27 mouse cellular contexts compared by ENCODE assay signal in the genomic region with DNA sequence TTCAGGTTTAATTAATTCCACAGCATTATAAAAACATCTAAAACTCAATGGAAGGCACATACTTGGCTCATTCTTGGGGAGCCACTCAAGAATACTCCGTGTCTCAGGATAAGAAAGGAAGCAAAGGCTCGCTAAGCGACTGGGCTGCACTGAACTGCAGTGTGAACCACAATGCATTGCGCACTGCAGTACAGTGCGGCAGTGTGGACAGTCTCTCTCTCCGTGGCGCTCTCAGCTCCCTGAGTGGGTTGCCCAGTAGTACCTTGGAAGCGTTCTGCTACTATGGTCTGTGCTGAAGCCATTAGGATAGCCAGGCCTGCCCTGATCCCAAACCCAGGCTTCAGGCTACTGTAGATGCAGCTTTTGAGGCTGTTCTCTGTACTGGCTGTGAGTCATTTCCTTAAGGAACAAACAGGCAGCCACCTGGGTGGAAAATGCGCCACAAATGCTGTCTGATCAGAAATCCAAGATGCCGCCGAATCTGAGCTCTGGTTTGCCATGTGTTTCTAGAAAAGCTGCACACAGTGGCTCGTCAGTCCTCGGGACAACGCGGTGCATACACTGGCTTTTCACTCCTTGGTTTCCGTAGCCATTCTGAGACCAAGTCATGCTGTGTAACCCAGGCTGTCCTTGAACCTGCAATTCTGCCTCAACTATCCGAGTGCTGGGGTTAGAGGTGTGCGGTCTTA. TPM values are rescaled to one million over a fixed set of nuclear protein-coding genes. Genes with fewer than 3 reads are reported as not detected.
DNase-seq lines count a peak whose midpoint lies in the region; ATAC-seq and TF ChIP-seq lines count a peak whose summit lies in the region.
"Had no signal": no experiment of that assay in that cellular context is flagged by ENCODE, and none has a peak within 500 bp of the region (broad histone marks: within the 10 kb centered on the region; RNA-seq: fewer than 3 reads in every experiment).

No protein-coding gene starts in this region.

- no peak overlapping the region for H3K27ac ChIP-seq in forebrain, embryonic 10.5 days
- H3K27ac ChIP-seq in forebrain, embryonic 11.5 days (ENCODE audit: low read depth, low read length): no peak overlapping the region
- no peak overlapping the region for H3K27ac ChIP-seq in intestine, embryonic 14.5 days (ENCODE audit: low read depth)
- no peak overlapping the region for H3K27ac ChIP-seq in intestine, embryonic 15.5 days
- no peak overlapping the region for H3K27ac ChIP-seq in midbrain, embryonic 12.5 days (replicated peaks)
- H3K27ac ChIP-seq in midbrain, postnatal 0 days (ENCODE audit: low read depth, low read length): no peak overlapping the region
- H3K27ac ChIP-seq in cerebellum, adult 2 months (ENCODE audit: insufficient read depth, low read length): no peak overlapping the region
- H3K27ac ChIP-seq: forebrain, embryonic 15.5 days; kidney, postnatal 0 days; midbrain, embryonic 15.5 days; stomach, embryonic 15.5 days had no signal

- H3K9me3 ChIP-seq in forebrain, embryonic 10.5 days: no peaks in the 10 kb centered on the region
- no peaks in the 10 kb centered on the region for H3K9me3 ChIP-seq in forebrain, embryonic 11.5 days (ENCODE audit: control insufficient read depth, low read length)
- H3K9me3 ChIP-seq in intestine, embryonic 14.5 days (ENCODE audit: control insufficient read depth, low read length): no peaks in the 10 kb centered on the region
- no peaks in the 10 kb centered on the region for H3K9me3 ChIP-seq in intestine, embryonic 15.5 days
- H3K9me3 ChIP-seq in midbrain, embryonic 12.5 days: no peaks in the 10 kb centered on the region
- H3K9me3 ChIP-seq in midbrain, postnatal 0 days (ENCODE audit: low read length): no peaks in the 10 kb centered on the region
- H3K9me3 ChIP-seq: forebrain, embryonic 15.5 days; midbrain, embryonic 15.5 days; stomach, embryonic 15.5 days had no signal

- ATAC-seq in forebrain, embryonic 11.5 days (replicated peaks; ENCODE audit: low FRiP score): no peak
- no peak; the same call in 1 of the 2 replicates for ATAC-seq in intestine, embryonic 14.5 days (replicated peaks; ENCODE audit: low FRiP score, low TSS enrichment, low read depth)
- no peak for ATAC-seq in intestine, embryonic 15.5 days
- ATAC-seq in midbrain, embryonic 12.5 days (ENCODE audit: low FRiP score, low read depth): peak; percentile 52; the same call in 1 of the 2 replicates
- no peak for ATAC-seq in midbrain, postnatal 0 days (ENCODE audit: low FRiP score)
- ATAC-seq: activated CD4-positive, CD25-positive, alpha-beta regulatory T cell, adult 4 months; forebrain, embryonic 15.5 days; hindbrain, embryonic 16.5 days; intestine, embryonic 16.5 days; midbrain, embryonic 15.5 days had no signal

- no peak overlapping the region for H3K4me3 ChIP-seq in forebrain, embryonic 10.5 days
- no peak overlapping the region for H3K4me3 ChIP-seq in forebrain, embryonic 11.5 days (ENCODE audit: low read depth, low read length)
- no peak overlapping the region for H3K4me3 ChIP-seq in intestine, embryonic 14.5 days (ENCODE audit: low read depth, low read length)
- no peak overlapping the region for H3K4me3 ChIP-seq in intestine, embryonic 15.5 days (replicated peaks)
- no peak overlapping the region for H3K4me3 ChIP-seq in midbrain, embryonic 12.5 days
- no peak overlapping the region for H3K4me3 ChIP-seq in midbrain, postnatal 0 days (ENCODE audit: low read depth, low read length)
- H3K4me3 ChIP-seq in cerebellum, adult 2 months (replicated peaks; ENCODE audit: insufficient read depth, low read depth, low read length): no peak overlapping the region
- H3K4me3 ChIP-seq: forebrain, embryonic 15.5 days; midbrain, embryonic 15.5 days; stomach, embryonic 15.5 days had no signal

- H3K4me1 ChIP-seq in forebrain, embryonic 10.5 days: peaks cover 18% of the 10 kb centered on the region
- H3K4me1 ChIP-seq in forebrain, embryonic 11.5 days (replicated peaks; ENCODE audit: control insufficient read depth, insufficient read depth, low read length): no peaks in the 10 kb centered on the region
- no peaks in the 10 kb centered on the region for H3K4me1 ChIP-seq in intestine, embryonic 14.5 days (replicated peaks; ENCODE audit: control insufficient read depth, insufficient read depth, low read length)
- H3K4me1 ChIP-seq in intestine, embryonic 15.5 days (replicated peaks): no peaks in the 10 kb centered on the region
- no peaks in the 10 kb centered on the region for H3K4me1 ChIP-seq in midbrain, embryonic 12.5 days
- no peaks in the 10 kb centered on the region for H3K4me1 ChIP-seq in midbrain, postnatal 0 days (ENCODE audit: insufficient read depth, low read length)
- no peaks in the 10 kb centered on the region for H3K4me1 ChIP-seq in cerebellum, adult 2 months (ENCODE audit: control insufficient read depth, insufficient read depth, low read length)
- H3K4me1 ChIP-seq: forebrain, embryonic 15.5 days; midbrain, embryonic 15.5 days; stomach, embryonic 15.5 days had no signal

- peak; percentile 8 for DNase-seq in forebrain, embryonic 10.5 days (ENCODE audit: extremely low spot score, low spot score)
- no peak for DNase-seq in forebrain, embryonic 11.5 days (ENCODE audit: low spot score)
- peak; percentile 39 for DNase-seq in intestine, embryonic 14.5 days (ENCODE audit: low spot score)
- DNase-seq in midbrain, postnatal 0 days (ENCODE audit: low spot score): no peak
- no peak for DNase-seq in cerebellum, adult 2 months
- DNase-seq: adrenal gland, adult 2 months; cerebellum, adult 9-10 months; cerebellum, postnatal 36 days; gastrocnemius, postnatal 10 days; heart, postnatal 14 days; kidney, adult 8-10 months; layer of hippocampus, postnatal 36 days; left cerebral cortex, postnatal 4 days; lung, adult 18-20 months; lung, postnatal 10 days; right cerebral cortex, postnatal 25 days; thymus, postnatal 14 days had no signal

- no peak overlapping the region for H3K9ac ChIP-seq in forebrain, embryonic 11.5 days (ENCODE audit: low read length)
- no peak overlapping the region for H3K9ac ChIP-seq in intestine, embryonic 14.5 days (ENCODE audit: low read length)
- no peak overlapping the region for H3K9ac ChIP-seq in intestine, embryonic 15.5 days
- no peak overlapping the region for H3K9ac ChIP-seq in midbrain, embryonic 12.5 days (replicated peaks)
- no peak overlapping the region for H3K9ac ChIP-seq in midbrain, postnatal 0 days (replicated peaks; ENCODE audit: low read length, poor library complexity, severe bottlenecking)
- H3K9ac ChIP-seq: forebrain, embryonic 15.5 days; midbrain, embryonic 15.5 days; stomach, embryonic 15.5 days had no signal

- TF ChIP-seq CTCF in midbrain, postnatal 0 days (IDR thresholded peaks at IDR 0.05): no peak
- TF ChIP-seq CTCF in cerebellum, adult 2 months (IDR thresholded peaks at IDR 0.05; ENCODE audit: borderline replicate concordance, insufficient read depth, low read depth, low read length): no peak

- WGBS in forebrain, embryonic 10.5 days: 89% methylated on average over 18 of the region's 18 CpGs
- WGBS in forebrain, embryonic 11.5 days: 90% methylated on average over 18 of the region's 18 CpGs
- 81% methylated on average over 18 of the region's 18 CpGs for WGBS in intestine, embryonic 14.5 days
- 84% methylated on average over 18 of the region's 18 CpGs for WGBS in intestine, embryonic 15.5 days
- WGBS in midbrain, embryonic 12.5 days: 90% methylated on average over 18 of the region's 18 CpGs
- 86% methylated on average over 18 of the region's 18 CpGs for WGBS in midbrain, postnatal 0 days
- 87% methylated on average over 18 of the region's 18 CpGs for WGBS in cerebellum, adult 2 months

- peaks cover 29% of the 10 kb centered on the region for H3K36me3 ChIP-seq in forebrain, embryonic 10.5 days (replicated peaks)
- H3K36me3 ChIP-seq in forebrain, embryonic 11.5 days (ENCODE audit: control insufficient read depth, insufficient read depth, low read length): peaks cover 6% of the 10 kb centered on the region; the same call in 1 of the 2 replicates
- peaks cover 13% of the 10 kb centered on the region for H3K36me3 ChIP-seq in intestine, embryonic 14.5 days (ENCODE audit: control insufficient read depth, insufficient read depth, low read length)
- H3K36me3 ChIP-seq in intestine, embryonic 15.5 days: peaks cover 5% of the 10 kb centered on the region; the same call in 1 of the 2 replicates
- H3K36me3 ChIP-seq in midbrain, embryonic 12.5 days: peaks cover 21% of the 10 kb centered on the region
- 0 out of 2 replicates have a peak, but pooled peaks cover 10% of the 10 kb centered on the region for H3K36me3 ChIP-seq in midbrain, postnatal 0 days (ENCODE audit: insufficient read depth, low read length)

- no peaks in the 10 kb centered on the region for H3K27me3 ChIP-seq in forebrain, embryonic 10.5 days (ENCODE audit: poor library complexity, severe bottlenecking)
- H3K27me3 ChIP-seq in forebrain, embryonic 11.5 days (ENCODE audit: control insufficient read depth, insufficient read depth, low read length): no peaks in the 10 kb centered on the region
- H3K27me3 ChIP-seq in intestine, embryonic 14.5 days (replicated peaks; ENCODE audit: control insufficient read depth, insufficient read depth, low read length): no peaks in the 10 kb centered on the region
- no peaks in the 10 kb centered on the region for H3K27me3 ChIP-seq in intestine, embryonic 15.5 days (replicated peaks)
- H3K27me3 ChIP-seq in midbrain, embryonic 12.5 days: no peaks in the 10 kb centered on the region
- no peaks in the 10 kb centered on the region for H3K27me3 ChIP-seq in midbrain, postnatal 0 days (ENCODE audit: insufficient read depth, low read length)
- no peaks in the 10 kb centered on the region for H3K27me3 ChIP-seq in cerebellum, adult 2 months (ENCODE audit: control insufficient read depth, insufficient read depth, low read length)
- H3K27me3 ChIP-seq: forebrain, embryonic 15.5 days; midbrain, embryonic 15.5 days; stomach, embryonic 15.5 days had no signal

- TF ChIP-seq POLR2A in cerebellum, adult 2 months (IDR thresholded peaks at IDR 0.05; ENCODE audit: borderline replicate concordance, insufficient read depth, low read length): no peak

- H3K4me2 ChIP-seq in forebrain, embryonic 11.5 days (ENCODE audit: low read depth, low read length, severe bottlenecking): no peak overlapping the region
- H3K4me2 ChIP-seq in intestine, embryonic 14.5 days (ENCODE audit: low read length): no peak overlapping the region
- H3K4me2 ChIP-seq in intestine, embryonic 15.5 days (replicated peaks): no peak overlapping the region
- H3K4me2 ChIP-seq in midbrain, embryonic 12.5 days (replicated peaks): no peak overlapping the region
- H3K4me2 ChIP-seq in midbrain, postnatal 0 days (ENCODE audit: low read depth, low read length, poor library complexity, severe bottlenecking): no peak overlapping the region
- H3K4me2 ChIP-seq: forebrain, embryonic 15.5 days; heart, embryonic 11.5 days; midbrain, embryonic 15.5 days; stomach, embryonic 15.5 days had no signal

RNA-seq across cellular contexts. Expression of gene F2r, which starts 19.9 kb away (rescaled TPM):
- 106 and 110 TPM in 2 replicates for polyA plus RNA-seq in forebrain, embryonic 10.5 days (2016; fragmentation: Nextera tagmentation; extraction: Ambion mirVana)
- 121 and 122 TPM in 2 replicates for polyA plus RNA-seq in forebrain, embryonic 11.5 days (2014; fragmentation: Nextera tagmentation; extraction: Ambion mirVana)
- 58.5 and 69.5 TPM in 2 replicates for polyA plus RNA-seq in intestine, embryonic 14.5 days (2014; fragmentation: Nextera tagmentation; extraction: Ambion mirVana)
- 46.1 and 50.0 TPM in 2 replicates for polyA plus RNA-seq in intestine, embryonic 15.5 days (2015; fragmentation: Nextera tagmentation; extraction: Ambion mirVana)
- 106 and 110 TPM in 2 replicates for polyA plus RNA-seq in midbrain, embryonic 12.5 days (2016; fragmentation: Nextera tagmentation; extraction: Ambion mirVana)
- 36.3 and 48.3 TPM in 2 replicates for total RNA-seq in midbrain, postnatal 0 days (2014; rRNA removed)
- 27.3 and 28.8 TPM in 2 replicates for polyA plus RNA-seq in midbrain, postnatal 0 days (2015; fragmentation: Nextera tagmentation; extraction: Ambion mirVana)
- 4.3 and 4.4 TPM in 2 replicates for polyA plus RNA-seq in cerebellum, adult 2 months (2012; rRNA removed)

Comparison
In these comparisons a context has a peak if more than half of its experiments do, and no peak if none do; other contexts are left out.
1. DNase-seq: peak in forebrain, embryonic 10.5 days (single experiment) and intestine, embryonic 14.5 days (single experiment); none in forebrain, embryonic 11.5 days (single experiment), midbrain, postnatal 0 days (single experiment) and cerebellum, adult 2 months (0 of 2).